Mouse (Mus musculus) granulocyte monocyte progenitor cell, adult 5-6 weeks (primary cell): ENCODE data around the gene Dhx33. TPM values are rescaled to one million over a fixed set of nuclear protein-coding genes. Genes with fewer than 3 reads are reported as not detected.

ENCODE experiments used
- ATAC-seq: replicated peaks from 2 replicates; pipeline ENCODE4 v1.8.0; 2016; ENCODE audit warnings: mild to moderate bottlenecking, moderate TSS enrichment, inconsistent platforms; ENCODE audit not compliant: poor library complexity, severe bottlenecking
- total RNA-seq, 2 experiments: library from RNA; stranded (forward) in 1 of 2; stranded (reverse) in 1 of 2; fragments of 200-712, 200-1000 nt in 1 of 2; fragments of >200 nt in 1 of 2; fragmentation: Nextera tagmentation in 1 of 2; gene quantifications; 2 replicates each; pipeline ENCODE4 v1.2.3; 2014 to 2017

The Dhx33 gene
- total RNA-seq, 2 experiments from 2014 or later: 32.3 to 36.6 TPM

DNA sequence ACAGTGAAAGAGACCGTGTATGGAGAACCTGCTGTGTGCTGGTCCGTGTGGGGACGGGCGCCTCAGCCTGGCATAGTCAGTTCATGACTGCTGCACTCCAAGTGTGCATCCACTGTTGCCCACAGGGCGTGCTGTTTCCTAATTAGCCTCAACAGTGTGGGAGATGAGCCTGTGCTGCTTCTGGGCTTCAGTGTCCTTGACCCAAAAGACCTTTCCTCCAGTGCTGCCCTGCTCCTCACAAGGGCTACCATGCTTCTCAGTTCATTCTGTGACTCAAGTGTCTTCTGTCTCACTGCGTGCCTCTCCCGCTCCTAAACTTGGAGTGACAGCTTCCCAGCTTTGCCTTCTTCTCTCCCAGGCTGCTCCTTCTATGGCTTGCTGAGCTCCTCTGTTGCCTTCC lies 68.9 kb downstream of the Dhx33 start:
- no peak for ATAC-seq

Other genes starting within 250 kb of the Dhx33 start
- 0.45 and 2.1 TPM in 2 replicates for gene Zfp3, start 240.2 kb downstream of the Dhx33 start, total RNA-seq (2014; fragmentation: Nextera tagmentation)
- gene Zfp3, start 240.2 kb downstream of the Dhx33 start, total RNA-seq (2017): 0.26 and 1.0 TPM in 2 replicates
- not detected in 2 replicates for gene Scimp, start 191.9 kb downstream of the Dhx33 start, total RNA-seq (2014; fragmentation: Nextera tagmentation)
- gene Scimp, start 191.9 kb downstream of the Dhx33 start, total RNA-seq (2017): not detected in 2 replicates
- gene Rabep1, start 159.7 kb downstream of the Dhx33 start, total RNA-seq (2014; fragmentation: Nextera tagmentation): 20.4 and 22.5 TPM in 2 replicates
- gene Rabep1, start 159.7 kb downstream of the Dhx33 start, total RNA-seq (2017): 32.1 and 36.9 TPM in 2 replicates
- gene Nup88, start 34.5 kb downstream of the Dhx33 start, total RNA-seq (2014; fragmentation: Nextera tagmentation): 102 and 108 TPM in 2 replicates
- 155 and 164 TPM in 2 replicates for gene Nup88, start 34.5 kb downstream of the Dhx33 start, total RNA-seq (2017)
- gene Rpain, start 34.2 kb downstream of the Dhx33 start, total RNA-seq (2014; fragmentation: Nextera tagmentation): 42.4 and 73.8 TPM in 2 replicates
- gene Rpain, start 34.2 kb downstream of the Dhx33 start, total RNA-seq (2017): 25.2 and 55.4 TPM in 2 replicates
- gene C1qbp, start 21.4 kb downstream of the Dhx33 start, total RNA-seq (2014; fragmentation: Nextera tagmentation): 425 and 440 TPM in 2 replicates
- gene C1qbp, start 21.4 kb downstream of the Dhx33 start, total RNA-seq (2017): 107 and 155 TPM in 2 replicates
- 34.3 and 37.5 TPM in 2 replicates for gene Mis12, start 15.2 kb upstream of the Dhx33 start, total RNA-seq (2014; fragmentation: Nextera tagmentation)
- 30.1 and 34.5 TPM in 2 replicates for gene Mis12, start 15.2 kb upstream of the Dhx33 start, total RNA-seq (2017)
- gene Derl2, start 15.4 kb upstream of the Dhx33 start, total RNA-seq (2014; fragmentation: Nextera tagmentation): 24.5 and 34.0 TPM in 2 replicates
- gene Derl2, start 15.4 kb upstream of the Dhx33 start, total RNA-seq (2017): 48.3 and 48.8 TPM in 2 replicates
- not detected in 2 replicates for gene 6330403K07Rik, start 29.1 kb upstream of the Dhx33 start, total RNA-seq (2014; fragmentation: Nextera tagmentation)
- not detected in 2 replicates for gene 6330403K07Rik, start 29.1 kb upstream of the Dhx33 start, total RNA-seq (2017)
- gene Nlrp1a, start 140.3 kb upstream of the Dhx33 start, total RNA-seq (2014; fragmentation: Nextera tagmentation): 6.4 and 7.2 TPM in 2 replicates
- gene Nlrp1a, start 140.3 kb upstream of the Dhx33 start, total RNA-seq (2017): 12.4 and 13.6 TPM in 2 replicates
- gene Nlrp1b, start 226.3 kb upstream of the Dhx33 start, total RNA-seq (2014; fragmentation: Nextera tagmentation): 0.43 TPM in 1 of 2 replicates, not detected in the other
- 0.57 and 0.99 TPM in 2 replicates for gene Nlrp1b, start 226.3 kb upstream of the Dhx33 start, total RNA-seq (2017)